Mouse (Mus musculus) kidney, postnatal 10 days (tissue): ENCODE measurements around the gene Pard3b.

ENCODE experiments used
- DNase-seq: peaks from one replicate; pipeline ENCODE4 v3.0.0; 2021; ENCODE audit warnings: mixed read lengths

Pard3b gene

GRCm38 (mm10) chr1:61756771-61757170 is 118.1 kb downstream of the Pard3b start:
- DNase-seq: no peak

- DNase-seq: peak; percentile 87
Observed at GRCm38 (mm10) chr1:61771213-61771612, 132.6 kb downstream of the Pard3b start.

GRCm38 (mm10) chr1:61778731-61779130 is 140.1 kb downstream of the Pard3b start:
- no peak for DNase-seq

- peak; percentile 59 for DNase-seq
Observed at GRCm38 (mm10) chr1:61779906-61780305, 141.3 kb downstream of the Pard3b start.

- DNase-seq: no peak
Observed at GRCm38 (mm10) chr1:61796296-61796695, 157.7 kb downstream of the Pard3b start.

GRCm38 (mm10) chr1:61820213-61820612 is 181.6 kb downstream of the Pard3b start:
- no peak for DNase-seq

- no peak for DNase-seq
Observed at GRCm38 (mm10) chr1:61825560-61826191, 187.1 kb downstream of the Pard3b start.

- DNase-seq: no peak
Observed at GRCm38 (mm10) chr1:61837006-61837544, 198.5 kb downstream of the Pard3b start.

- no peak for DNase-seq
Observed at GRCm38 (mm10) chr1:61846606-61847005, 208.0 kb downstream of the Pard3b start.

- DNase-seq: no peak
Observed at GRCm38 (mm10) chr1:61849029-61849714, 210.5 kb downstream of the Pard3b start.

- no peak for DNase-seq
Observed at GRCm38 (mm10) chr1:61850471-61850870, 211.8 kb downstream of the Pard3b start.

- no peak for DNase-seq
Observed at GRCm38 (mm10) chr1:61851176-61851575, 212.6 kb downstream of the Pard3b start.

- no peak for DNase-seq
Observed at GRCm38 (mm10) chr1:61867286-61868082, 228.9 kb downstream of the Pard3b start.

- no peak for DNase-seq
Observed at GRCm38 (mm10) chr1:61874875-61875274, 236.3 kb downstream of the Pard3b start.

GRCm38 (mm10) chr1:61879706-61880470 is 241.3 kb downstream of the Pard3b start:
- no peak for DNase-seq

- no peak for DNase-seq
Observed at GRCm38 (mm10) chr1:61896048-61896447, 257.4 kb downstream of the Pard3b start.

- DNase-seq: no peak
Observed at GRCm38 (mm10) chr1:61903271-61904007, 264.8 kb downstream of the Pard3b start.

- peak; percentile 17 for DNase-seq
Observed at GRCm38 (mm10) chr1:61904036-61904435, 265.4 kb downstream of the Pard3b start.

- no peak for DNase-seq
Observed at GRCm38 (mm10) chr1:61912931-61913330, 274.3 kb downstream of the Pard3b start.

GRCm38 (mm10) chr1:61924958-61925357 is 286.3 kb downstream of the Pard3b start:
- peak; percentile 27 for DNase-seq

GRCm38 (mm10) chr1:61925541-61925940 is 286.9 kb downstream of the Pard3b start:
- no peak for DNase-seq
